Mouse (Mus musculus) left cerebral cortex, adult 2 months (tissue): ENCODE measurements around the gene Tomm6. TPM values are rescaled to one million over a fixed set of nuclear protein-coding genes. Genes with fewer than 3 reads are reported as not detected.

Source experiments
- DNase-seq, 2 experiments: peaks; one replicate each; pipeline ENCODE4 v3.0.0; 2021 to 2022; ENCODE audit warnings: low spot score in 2 of 2, mixed read lengths in 1 of 2; ENCODE audit errors: extremely low spot score in 1 of 2
- H3K27ac ChIP-seq: fragments of 200-600 bp; 2 replicates; pipeline ENCODE4 v1.8.1; 2022
- H3K4me3 ChIP-seq: fragments of 200-600 bp; 2 replicates; pipeline ENCODE4 v1.8.1; 2022
- CTCF ChIP-seq: fragments of 200-600 bp; IDR thresholded peaks from 2 replicates; pipeline ENCODE4 v1.8.1; 2022; ENCODE audit warnings: antibody characterized with exemption, mild to moderate bottlenecking, moderate library complexity
- intact Hi-C: fragments of 180-260 bp; cut with DNase I; formaldehyde crosslinking; loops from one replicate; pipeline ENCODE4 v1.15.1; 2025
- long read RNA-seq, 2 experiments: library from polyadenylated mRNA; stranded (forward); transcript quantifications; one replicate each; pipeline ENCODE4 v2.0.0; 2021; ENCODE audit warnings: borderline mapping rate in 2 of 2
- total RNA-seq, 2 experiments: library from RNA; stranded (reverse); gene quantifications; 2 replicates each; pipeline ENCODE4 v1.2.3; 2021

Tomm6 gene
- 100 to 1,000 TPM; 185 to 208 TPM for total RNA-seq
- long read RNA-seq, experiment 1, transcript Tomm6-202 (3 exons, 749 nt), result major isoform, 88 of 99 reads
- long read RNA-seq, experiment 1, transcript Tomm6-201 (3 exons, 594 nt), result minor isoform, 6 of 99 reads
- long read RNA-seq, experiment 1, partial matches to known transcripts, result 1 of 99 reads
- long read RNA-seq, experiment 1, other reads (novel, unspliced or antisense), result 1 of 99 reads
- long read RNA-seq, experiment 2, transcript Tomm6-201 (3 exons, 594 nt), result minor isoform, 5 of 78 reads
- long read RNA-seq, experiment 2, transcript Tomm6-202 (3 exons, 749 nt), result major isoform, 68 of 78 reads
- long read RNA-seq, experiment 2, partial matches to known transcripts, result 0 of 78 reads
- long read RNA-seq, experiment 2, other reads (novel, unspliced or antisense), result 3 of 78 reads

GRCm38 (mm10) chr17:47688344-47688607, at the start of gene Tomm6:
Tomm6 (minus strand) TSS chr17:47688386.
- peak within 1 kb of the TSS; percentile 93 for H3K4me3 ChIP-seq
- DNase-seq, result no peak
- intact Hi-C loops, result loop anchor here (5.0 to 10.0 kb wide), 3 partner anchors 76 to 323 kb away; partner anchors contain the start of genes Bysl, Gm20517, Med20 and Mrps10
- peak within 1 kb of the TSS; percentile 90 for H3K27ac ChIP-seq
- no peak for TF ChIP-seq CTCF

- peak overlapping the region; percentile 76 for H3K4me3 ChIP-seq
- H3K27ac ChIP-seq, result peak overlapping the region; percentile 87
- peak; percentile 64 to 80 for DNase-seq
- TF ChIP-seq CTCF, result no peak
- intact Hi-C loops, result loop anchor here (2.0 to 5.0 kb wide), 2 partner anchors 55 to 365 kb away; no protein-coding TSS in a partner anchor
Observed at GRCm38 (mm10) chr17:47737271-47738065, 49.3 kb upstream of the Tomm6 start.

- Histone ChIP-seq H3K27ac (peak within 1 kb of the TSS; percentile 87), H3K4me3 (peak within 1 kb of the TSS; percentile 76)
- no peak; the same call in none of the 2 replicates for TF ChIP-seq CTCF
- DNase-seq, result peak; percentile 98
- intact Hi-C loops, result loop anchor here (2.0 to 5.0 kb wide), 2 partner anchors 56 to 365 kb away; no protein-coding TSS in a partner anchor
Observed at GRCm38 (mm10) chr17:47736856-47737255, 48.7 kb upstream of the Tomm6 start, which contains the start of gene Tfeb. Tfeb (plus strand) TSS chr17:47737030.

- no peak for TF ChIP-seq CTCF
- DNase-seq, result no peak
- no peak overlapping the region for H3K27ac ChIP-seq
- intact Hi-C loops, result loop anchor here (2.0 to 5.0 kb wide), 2 partner anchors 57 to 367 kb away; no protein-coding TSS in a partner anchor
- no peak overlapping the region for H3K4me3 ChIP-seq
Observed at GRCm38 (mm10) chr17:47735553-47736100, 47.4 kb upstream of the Tomm6 start.

GRCm38 (mm10) chr17:47730633-47731575, 42.7 kb upstream of the Tomm6 start:
- no peak; the same call in 1 of the 2 replicates for TF ChIP-seq CTCF
- no peak for DNase-seq
- no peak overlapping the region for H3K27ac ChIP-seq
- no peak overlapping the region for H3K4me3 ChIP-seq
- intact Hi-C loops, result no loop called here

GRCm38 (mm10) chr17:47726566-47726965, 38.4 kb upstream of the Tomm6 start, which contains the start of gene Pgc:
Pgc (plus strand) TSS chr17:47726842.
- no peak for TF ChIP-seq CTCF
- no peak within 1 kb of the TSS for H3K4me3 ChIP-seq
- intact Hi-C loops, result no loop called here
- no peak for DNase-seq
- no peak within 1 kb of the TSS for H3K27ac ChIP-seq

- no peak for TF ChIP-seq CTCF
- Histone ChIP-seq H3K4me3 (no peak overlapping the region), H3K27ac (no peak overlapping the region)
- DNase-seq, result no peak
- intact Hi-C loops, result no loop called here
Observed at GRCm38 (mm10) chr17:47721183-47721582, 33.0 kb upstream of the Tomm6 start.

GRCm38 (mm10) chr17:47715037-47715436, 26.9 kb upstream of the Tomm6 start:
- intact Hi-C loops, result no loop called here
- no peak for DNase-seq
- TF ChIP-seq CTCF, result no peak
- no peak overlapping the region for H3K4me3 ChIP-seq
- no peak overlapping the region for H3K27ac ChIP-seq

GRCm38 (mm10) chr17:47712889-47713571, 24.8 kb upstream of the Tomm6 start:
- no peak for DNase-seq
- TF ChIP-seq CTCF, result no peak
- no peak overlapping the region for H3K27ac ChIP-seq
- intact Hi-C loops, result no loop called here
- H3K4me3 ChIP-seq, result no peak overlapping the region

- intact Hi-C loops, result no loop called here
- no peak for TF ChIP-seq CTCF
- no peak overlapping the region for H3K4me3 ChIP-seq
- no peak overlapping the region for H3K27ac ChIP-seq
- no peak for DNase-seq
Observed at GRCm38 (mm10) chr17:47711883-47712282, 23.7 kb upstream of the Tomm6 start.
